8 mouse cellular contexts compared by ENCODE assay signal in genomic region chr19:44544775-44545174, GRCm38 (mm10). TPM values are rescaled to one million over a fixed set of nuclear protein-coding genes. Genes with fewer than 3 reads are reported as not detected.
DNase-seq lines count a peak whose midpoint lies in the region; ATAC-seq lines count a peak whose summit lies in the region.

No protein-coding gene starts in this region.

- H3K27ac ChIP-seq in heart, embryonic 10.5 days, result no peak overlapping the region
- H3K27ac ChIP-seq in kidney, embryonic 14.5 days (ENCODE audit: low read depth, low read length), result no peak overlapping the region

- peaks cover 5% of the 10 kb centered on the region; the same call in 1 of the 2 replicates for H3K27me3 ChIP-seq in heart, embryonic 10.5 days (ENCODE audit: insufficient read depth, poor library complexity, severe bottlenecking)
- no peaks in the 10 kb centered on the region for H3K27me3 ChIP-seq in kidney, embryonic 14.5 days (ENCODE audit: control insufficient read depth, insufficient read depth, low read length)
- no peaks in the 10 kb centered on the region for H3K27me3 ChIP-seq in splenic B cell, adult 2 months (ENCODE audit: control insufficient read depth, insufficient read depth, low read length, poor library complexity, severe bottlenecking)

- WGBS in heart, embryonic 10.5 days, result 1% methylated on average over 13 of the region's 13 CpGs
- 2% methylated on average over 13 of the region's 13 CpGs for WGBS in kidney, embryonic 14.5 days

- H3K4me1 ChIP-seq in heart, embryonic 10.5 days, result peaks cover 11% of the 10 kb centered on the region; the same call in 1 of the 2 replicates
- peaks cover 6% of the 10 kb centered on the region; the same call in 1 of the 2 replicates for H3K4me1 ChIP-seq in kidney, embryonic 14.5 days (ENCODE audit: control insufficient read depth, insufficient read depth, low read length)

- H3K4me3 ChIP-seq in heart, embryonic 10.5 days, result peak overlapping the region; percentile 73
- H3K4me3 ChIP-seq in kidney, embryonic 14.5 days (ENCODE audit: low read length), result peak overlapping the region; percentile 55; the same call in 1 of the 2 replicates

- peaks cover 31% of the 10 kb centered on the region for H3K36me3 ChIP-seq in heart, embryonic 10.5 days
- peaks cover 15% of the 10 kb centered on the region for H3K36me3 ChIP-seq in kidney, embryonic 14.5 days (ENCODE audit: control insufficient read depth, insufficient read depth, low read length)
- H3K36me3 ChIP-seq in splenic B cell, adult 2 months (ENCODE audit: control insufficient read depth, insufficient read depth, low read length, poor library complexity, severe bottlenecking), result peaks cover 8% of the 10 kb centered on the region; the same call in 1 of the 2 replicates

- 0 out of 2 replicates have a peak, but pooled peaks have one; percentile 44 for ATAC-seq in kidney, embryonic 14.5 days (ENCODE audit: low FRiP score, low TSS enrichment)
- ATAC-seq in monocyte, adult 5-6 weeks (replicated peaks; ENCODE audit: insufficient number of reproducible peaks, low FRiP score, low TSS enrichment, poor library complexity, severe bottlenecking), result peak; percentile 74

- no peak overlapping the region; the same call in 1 of the 2 replicates for H3K9ac ChIP-seq in kidney, embryonic 14.5 days (ENCODE audit: low read depth, low read length)

- H3K9me3 ChIP-seq in heart, embryonic 10.5 days, result no peaks in the 10 kb centered on the region
- peaks cover 6% of the 10 kb centered on the region; the same call in 1 of the 2 replicates for H3K9me3 ChIP-seq in kidney, embryonic 14.5 days (ENCODE audit: control insufficient read depth, low read length)

- peak overlapping the region; percentile 90 for H3K4me2 ChIP-seq in kidney, embryonic 14.5 days (replicated peaks; ENCODE audit: low read depth, low read length)

- peak; percentile 30 to 65 for DNase-seq in urinary bladder, adult 18-20 months (ENCODE audit: low spot score in 2 of 2)
- no peak for DNase-seq in urinary bladder, adult 2 months (ENCODE audit: low spot score)
- peak; percentile 96 for DNase-seq in embryo, embryonic 10 days (ENCODE audit: low spot score)
- peak; percentile 85 for DNase-seq in heart, embryonic 10.5 days (ENCODE audit: low spot score)
- peak; percentile 82 for DNase-seq in liver
- DNase-seq in splenic B cell, adult 2 months (ENCODE audit: low read depth, low spot score), result peak; percentile 87

RNA-seq across cellular contexts. Expression of gene Sec31b, which starts 0.9 kb away (rescaled TPM):
- polyA plus RNA-seq in urinary bladder, adult 2 months (2012; rRNA removed), result 4.7 and 4.8 TPM in 2 replicates
- polyA plus RNA-seq in heart, embryonic 10.5 days (2016; fragmentation: Nextera tagmentation; extraction: Ambion mirVana), result 1.0 and 1.9 TPM in 2 replicates
- polyA plus RNA-seq in kidney, embryonic 14.5 days (2014; fragmentation: Nextera tagmentation; extraction: Ambion mirVana), result 0.76 and 0.87 TPM in 2 replicates
- 1.4 to 2.1 TPM (median 1.8 TPM) in 3 replicates for total RNA-seq in monocyte, adult 5-6 weeks (2017)

RNA-seq across cellular contexts. Expression of gene Gm20538, which starts 7.9 kb away (rescaled TPM):
- not detected in 2 replicates for polyA plus RNA-seq in urinary bladder, adult 2 months (2012; rRNA removed)
- polyA plus RNA-seq in heart, embryonic 10.5 days (2016; fragmentation: Nextera tagmentation; extraction: Ambion mirVana), result not detected in 2 replicates
- not detected in 2 replicates for polyA plus RNA-seq in kidney, embryonic 14.5 days (2014; fragmentation: Nextera tagmentation; extraction: Ambion mirVana)
- total RNA-seq in monocyte, adult 5-6 weeks (2017), result not detected in 3 replicates

RNA-seq across cellular contexts. Expression of gene Ndufb8, which starts 10.5 kb away (rescaled TPM):
- 343 and 393 TPM in 2 replicates for polyA plus RNA-seq in urinary bladder, adult 2 months (2012; rRNA removed)
- polyA plus RNA-seq in heart, embryonic 10.5 days (2016; fragmentation: Nextera tagmentation; extraction: Ambion mirVana), result 861 and 988 TPM in 2 replicates
- 579 and 700 TPM in 2 replicates for polyA plus RNA-seq in kidney, embryonic 14.5 days (2014; fragmentation: Nextera tagmentation; extraction: Ambion mirVana)
- total RNA-seq in monocyte, adult 5-6 weeks (2017), result 117 to 199 TPM (median 156 TPM) in 3 replicates

RNA-seq across cellular contexts. Expression of gene Hif1an, which starts 17.9 kb away (rescaled TPM):
- 17.2 and 18.2 TPM in 2 replicates for polyA plus RNA-seq in urinary bladder, adult 2 months (2012; rRNA removed)
- polyA plus RNA-seq in heart, embryonic 10.5 days (2016; fragmentation: Nextera tagmentation; extraction: Ambion mirVana), result 35.4 and 43.6 TPM in 2 replicates
- polyA plus RNA-seq in kidney, embryonic 14.5 days (2014; fragmentation: Nextera tagmentation; extraction: Ambion mirVana), result 20.6 and 28.0 TPM in 2 replicates
- total RNA-seq in monocyte, adult 5-6 weeks (2017), result 13.0 to 27.7 TPM (median 26.6 TPM) in 3 replicates

RNA-seq across cellular contexts. Expression of gene Wnt8b, which starts 51.5 kb away (rescaled TPM):
- polyA plus RNA-seq in urinary bladder, adult 2 months (2012; rRNA removed), result 0.01 TPM in 1 of 2 replicates, not detected in the other
- not detected in 2 replicates for polyA plus RNA-seq in heart, embryonic 10.5 days (2016; fragmentation: Nextera tagmentation; extraction: Ambion mirVana)
- polyA plus RNA-seq in kidney, embryonic 14.5 days (2014; fragmentation: Nextera tagmentation; extraction: Ambion mirVana), result 3.5 and 4.5 TPM in 2 replicates
- not detected in 3 replicates for total RNA-seq in monocyte, adult 5-6 weeks (2017)
